Mouse (Mus musculus): ENCODE results near the gene Pabpn1l.

DNA sequence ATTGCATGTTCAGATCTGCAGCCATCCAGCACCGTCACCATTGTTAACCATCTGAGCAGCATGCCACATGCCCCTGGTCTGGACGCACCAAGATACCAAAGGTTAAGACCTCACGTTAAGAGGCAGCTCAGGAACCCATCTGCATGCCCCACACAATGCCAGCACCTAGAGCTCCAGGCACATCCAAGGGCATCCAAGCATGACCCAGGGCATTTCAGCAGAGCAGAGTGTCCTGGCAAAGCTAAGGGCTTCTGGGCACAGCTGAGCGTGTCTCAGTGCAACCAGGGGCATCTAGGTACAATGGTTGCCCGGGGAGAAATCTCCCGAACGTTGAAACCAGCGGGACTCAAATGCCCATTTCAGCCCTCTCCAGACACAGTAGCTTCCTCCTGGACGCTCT, 21.9 kb downstream of the Pabpn1l start:
- no peak for TF ChIP-seq CTCF (IDR thresholded peaks at IDR 0.05)
- no peak for TF ChIP-seq EP300 (IDR thresholded peaks at IDR 0.05; ENCODE audit: insufficient read depth, low read depth, low read length)
- TF ChIP-seq POLR2A (IDR thresholded peaks at IDR 0.05; ENCODE audit: insufficient read depth, low read depth, low read length), result no peak
